Mouse (Mus musculus) mesoderm, embryonic 11.5 days (tissue): ENCODE measurements around the gene D6Wsu163e.

Experiments used
- DNase-seq: peaks from one replicate; pipeline ENCODE4 v3.0.0-alpha.2; 2012; ENCODE audit warnings: low read depth, low spot score

The D6Wsu163e gene

GRCm38 (mm10) chr6:126939487-126940171 lies at the start of gene D6Wsu163e, which contains the start of gene Rad51ap1:
TSS of gene D6Wsu163e (plus strand) at chr6:126939962.
TSS of gene Rad51ap1 (minus strand) at chr6:126939587.
- DNase-seq, result peak; percentile 96

- DNase-seq, result no peak
Observed at GRCm38 (mm10) chr6:126907378-126907777, 32.4 kb upstream of the D6Wsu163e start.

GRCm38 (mm10) chr6:126907876-126908275 lies 31.9 kb upstream of the D6Wsu163e start:
- DNase-seq, result peak; percentile 4

GRCm38 (mm10) chr6:126910727-126911126 lies 29.0 kb upstream of the D6Wsu163e start:
- no peak for DNase-seq

GRCm38 (mm10) chr6:126914928-126915327 lies 24.8 kb upstream of the D6Wsu163e start:
- DNase-seq, result no peak

GRCm38 (mm10) chr6:126921111-126921881 lies 18.5 kb upstream of the D6Wsu163e start, which contains the start of gene Dyrk4:
TSS of gene Dyrk4 (minus strand) at chr6:126921839.
- DNase-seq, result no peak

- DNase-seq, result no peak
Observed at GRCm38 (mm10) chr6:126932896-126933295, 6.9 kb upstream of the D6Wsu163e start.

- no peak for DNase-seq
Observed at GRCm38 (mm10) chr6:126938047-126938446, 1.7 kb upstream of the D6Wsu163e start.

GRCm38 (mm10) chr6:126938853-126939486 lies 792 bp upstream of the D6Wsu163e start:
- no peak for DNase-seq

GRCm38 (mm10) chr6:126940451-126940850 lies 689 bp downstream of the D6Wsu163e start:
- peak; percentile 10 for DNase-seq

- DNase-seq, result peak; percentile 14
Observed at GRCm38 (mm10) chr6:126948336-126948735, 8.6 kb downstream of the D6Wsu163e start.

- DNase-seq, result peak; percentile 90
Observed at GRCm38 (mm10) chr6:126955734-126956133, 16.0 kb downstream of the D6Wsu163e start.

GRCm38 (mm10) chr6:126961371-126962018 lies 21.7 kb downstream of the D6Wsu163e start:
- no peak for DNase-seq

GRCm38 (mm10) chr6:126962709-126963108 lies 22.9 kb downstream of the D6Wsu163e start:
- DNase-seq, result no peak

- no peak for DNase-seq
Observed at GRCm38 (mm10) chr6:126963426-126963825, 23.7 kb downstream of the D6Wsu163e start.

- no peak for DNase-seq
Observed at GRCm38 (mm10) chr6:126966241-126967026, 26.7 kb downstream of the D6Wsu163e start.

- no peak for DNase-seq
Observed at GRCm38 (mm10) chr6:126981539-126982234, 41.9 kb downstream of the D6Wsu163e start.

- no peak for DNase-seq
Observed at GRCm38 (mm10) chr6:126993676-126994075, 53.9 kb downstream of the D6Wsu163e start.

- no peak for DNase-seq
Observed at GRCm38 (mm10) chr6:126995494-126995893, 55.7 kb downstream of the D6Wsu163e start.

GRCm38 (mm10) chr6:126996399-126996798 lies 56.6 kb downstream of the D6Wsu163e start:
- DNase-seq, result no peak
